Mouse (Mus musculus) ES-Bruce4 (cell line): Measurements from ENCODE around the gene Plekhg5.

ENCODE experiments used
- CTCF ChIP-seq: IDR thresholded peaks from one replicate; pipeline ENCODE4 v1.8.1; 2011; ENCODE audit warnings: low read depth, low read length
- EP300 ChIP-seq: IDR thresholded peaks from 2 replicates; pipeline ENCODE4 v1.6.1; 2011; ENCODE audit warnings: low read depth, low read length; ENCODE audit not compliant: insufficient read depth

DNA sequence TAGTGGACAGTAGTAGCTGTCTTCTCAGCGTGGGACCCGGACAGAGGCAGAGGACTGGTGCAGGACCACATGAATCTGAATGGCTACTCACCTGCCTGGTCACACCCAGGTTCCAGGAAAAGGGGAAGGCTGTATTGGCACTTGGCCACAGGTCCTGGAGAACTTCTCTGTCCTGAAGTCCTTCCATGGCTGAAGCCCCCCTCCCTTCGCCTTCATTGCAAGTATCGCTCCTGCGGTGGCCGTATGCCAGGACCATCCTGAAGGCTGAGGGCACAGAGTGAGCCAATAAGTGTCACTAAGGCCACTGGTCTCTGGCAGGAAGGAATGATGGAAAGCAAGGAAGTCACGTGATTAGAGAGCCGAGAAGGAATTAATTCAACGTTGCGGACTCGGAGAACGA lies 21.9 kb downstream of the Plekhg5 start:
- TF ChIP-seq CTCF (no peak), EP300 (no peak)
